10 mouse cellular contexts compared by ENCODE assay signal in the genomic region with DNA sequence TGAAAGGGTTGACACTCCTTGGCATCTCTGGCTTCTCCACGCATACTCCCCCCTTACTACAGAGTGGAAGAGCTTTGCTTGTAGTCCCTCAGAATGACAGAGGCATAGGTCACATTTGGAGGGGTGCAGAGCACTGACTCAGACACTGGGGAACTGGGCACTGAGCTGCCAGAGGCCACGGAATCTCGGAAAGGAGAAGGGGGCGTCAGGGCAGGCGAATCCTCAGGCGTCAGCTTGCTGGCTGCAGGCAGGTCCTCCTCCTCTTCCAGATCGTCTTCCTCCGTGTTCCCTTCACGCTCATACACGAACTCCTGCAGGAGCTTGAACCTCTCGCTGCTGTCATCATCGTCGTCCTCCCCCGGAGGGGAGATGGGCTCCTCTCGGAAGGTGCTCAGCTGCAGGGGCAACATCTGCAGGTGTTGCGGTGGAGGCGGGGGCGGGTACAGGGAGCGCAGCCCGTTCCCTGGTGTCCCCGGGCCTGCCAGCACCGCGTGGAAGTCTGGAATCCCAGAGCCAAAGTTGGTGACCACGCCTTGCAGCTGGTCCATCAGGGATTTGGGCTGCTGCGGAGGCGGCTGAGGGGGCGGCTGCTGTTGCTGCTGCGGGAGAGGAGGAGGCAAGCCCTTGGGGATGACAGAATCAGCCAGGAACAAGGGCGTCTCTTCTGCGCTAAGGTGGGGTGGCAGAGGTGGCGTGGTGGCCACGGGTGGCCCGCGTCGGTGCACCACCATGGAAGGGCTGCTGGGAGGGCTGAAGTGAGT. TPM values are rescaled to one million over a fixed set of nuclear protein-coding genes. Genes with fewer than 3 reads are reported as not detected.
A peak's percentile ranks its signal among the peaks of the same experiment; 100 is the strongest.
DNase-seq lines count a peak whose midpoint lies in the region; ATAC-seq lines count a peak whose summit lies in the region.
"Had no signal": no experiment of that assay in that cellular context is flagged by ENCODE, and none has a peak within 500 bp of the region (broad histone marks: within the 10 kb centered on the region; RNA-seq: fewer than 3 reads in every experiment).

No protein-coding gene starts in this region.

- peak overlapping the region; percentile 66 for H3K9ac ChIP-seq in embryonic facial prominence, embryonic 13.5 days
- peak overlapping the region; percentile 60 for H3K9ac ChIP-seq in intestine, embryonic 16.5 days (ENCODE audit: low read depth, low read length)
- no peak overlapping the region for H3K9ac ChIP-seq in stomach, embryonic 15.5 days

- no peaks in the 10 kb centered on the region for H3K36me3 ChIP-seq in embryonic facial prominence, embryonic 13.5 days
- no peaks in the 10 kb centered on the region for H3K36me3 ChIP-seq in intestine, embryonic 16.5 days (ENCODE audit: control insufficient read depth, insufficient read depth, low read length)
- no peaks in the 10 kb centered on the region for H3K36me3 ChIP-seq in stomach, embryonic 15.5 days

- no peak for ATAC-seq in embryonic facial prominence, embryonic 13.5 days (ENCODE audit: insufficient number of reproducible peaks, insufficient read depth, low FRiP score, low TSS enrichment, low read depth)
- ATAC-seq in intestine, embryonic 16.5 days = 0 out of 2 replicates have a peak, but pooled peaks have one; percentile 18
- peak; percentile 63 for ATAC-seq in megakaryocyte-erythroid progenitor cell, adult 5-6 weeks (replicated peaks; ENCODE audit: low FRiP score, low TSS enrichment, poor library complexity, severe bottlenecking)
- ATAC-seq in stomach, embryonic 15.5 days (ENCODE audit: insufficient read depth, low FRiP score, low read depth) = no peak

- H3K4me3 ChIP-seq in embryonic facial prominence, embryonic 13.5 days = peak overlapping the region; percentile 47
- peak overlapping the region; percentile 44 for H3K4me3 ChIP-seq in intestine, embryonic 16.5 days (ENCODE audit: low read length)
- peak overlapping the region; percentile 40 for H3K4me3 ChIP-seq in stomach, embryonic 15.5 days (replicated peaks)

- no peak overlapping the region for H3K27ac ChIP-seq in embryonic facial prominence, embryonic 13.5 days
- no peak overlapping the region for H3K27ac ChIP-seq in intestine, embryonic 16.5 days (ENCODE audit: low read length)
- no peak overlapping the region for H3K27ac ChIP-seq in stomach, embryonic 15.5 days

- peaks cover 26% of the 10 kb centered on the region for H3K27me3 ChIP-seq in embryonic facial prominence, embryonic 13.5 days
- no peaks in the 10 kb centered on the region; the same call in 1 of the 2 replicates for H3K27me3 ChIP-seq in intestine, embryonic 16.5 days (replicated peaks; ENCODE audit: control insufficient read depth, insufficient read depth, low read length)
- H3K27me3 ChIP-seq in stomach, embryonic 15.5 days (replicated peaks) = no peaks in the 10 kb centered on the region

- no peaks in the 10 kb centered on the region for H3K9me3 ChIP-seq in embryonic facial prominence, embryonic 13.5 days
- no peaks in the 10 kb centered on the region for H3K9me3 ChIP-seq in intestine, embryonic 16.5 days (ENCODE audit: control insufficient read depth, low read length)
- H3K9me3 ChIP-seq in stomach, embryonic 15.5 days = no peaks in the 10 kb centered on the region

- WGBS in embryonic facial prominence, embryonic 13.5 days = 2% methylated on average over 35 of the region's 35 CpGs
- WGBS in intestine, embryonic 16.5 days = 4% methylated on average over 35 of the region's 35 CpGs
- WGBS in stomach, embryonic 15.5 days = 3% methylated on average over 34 of the region's 35 CpGs

- peak; percentile 20 for DNase-seq in gastrocnemius, postnatal 10 days
- DNase-seq in gastrocnemius, adult 8-10 months (ENCODE audit: low spot score in 2 of 2) = no peak
- peak; percentile 2 for DNase-seq in ES-CJ7 (ENCODE audit: low read depth, low spot score)
- DNase-seq in cerebellum, adult 9-11 months = no peak

- peak overlapping the region; percentile 94 for H3K4me2 ChIP-seq in embryonic facial prominence, embryonic 13.5 days
- H3K4me2 ChIP-seq in intestine, embryonic 16.5 days (ENCODE audit: low read depth, low read length) = peak overlapping the region; percentile 78
- peak overlapping the region; percentile 82 for H3K4me2 ChIP-seq in stomach, embryonic 15.5 days

- H3K4me1 ChIP-seq in embryonic facial prominence, embryonic 13.5 days = peaks cover 11% of the 10 kb centered on the region
- peaks cover 7% of the 10 kb centered on the region for H3K4me1 ChIP-seq in intestine, embryonic 16.5 days (ENCODE audit: control insufficient read depth, insufficient read depth, low read length)
- H3K4me1 ChIP-seq in stomach, embryonic 15.5 days = 0 out of 2 replicates have a peak, but pooled peaks cover 5% of the 10 kb centered on the region

RNA-seq across cellular contexts. Expression of gene Gm10944, which starts 7.9 kb away (rescaled TPM):
- not detected for total RNA-seq in gastrocnemius, postnatal 10 days (2021)
- not detected for total RNA-seq in gastrocnemius, adult 8-10 months (2022)
- polyA plus RNA-seq in embryonic facial prominence, embryonic 13.5 days (2015; fragmentation: Nextera tagmentation; extraction: Ambion mirVana) = not detected in 2 replicates
- not detected in 2 replicates for polyA plus RNA-seq in intestine, embryonic 16.5 days (2015; fragmentation: Nextera tagmentation; extraction: Ambion mirVana)
- not detected in 2 replicates for total RNA-seq in megakaryocyte-erythroid progenitor cell, adult 5-6 weeks (2014; fragmentation: Nextera tagmentation)
- not detected in 2 replicates for total RNA-seq in megakaryocyte-erythroid progenitor cell, adult 5-6 weeks (2017)
- polyA plus RNA-seq in stomach, embryonic 15.5 days (2015; fragmentation: Nextera tagmentation; extraction: Ambion mirVana) = not detected in 2 replicates
- total RNA-seq: left cerebral cortex, postnatal 10 days; MEL had no signal

Comparison
In these comparisons a context has a peak if more than half of its experiments do, and no peak if none do; other contexts are left out.
1. DNase-seq: peak in gastrocnemius, postnatal 10 days (single experiment) and ES-CJ7 (single experiment); none in gastrocnemius, adult 8-10 months (0 of 2) and cerebellum, adult 9-11 months (single experiment).
2. ATAC-seq: peak in intestine, embryonic 16.5 days (single experiment) and megakaryocyte-erythroid progenitor cell, adult 5-6 weeks (single experiment); none in embryonic facial prominence, embryonic 13.5 days (single experiment) and stomach, embryonic 15.5 days (single experiment).
3. Peak in every context shown above with its lines, with median percentiles within 50 percentile points of each other: H3K4me2 ChIP-seq and H3K4me3 ChIP-seq.